Mouse (Mus musculus): ENCODE results near the gene Card9. TPM values are rescaled to one million over a fixed set of nuclear protein-coding genes. Genes with fewer than 3 reads are reported as not detected.

Card9 gene
- 0.79 and 0.91 TPM in 2 replicates for polyA plus RNA-seq (2015; fragmentation: Nextera tagmentation; extraction: Ambion mirVana)

- no peaks in the 10 kb centered on the region for H3K9me3 ChIP-seq
- no peak within 1 kb of the TSS for H3K9ac ChIP-seq
- H3K27ac ChIP-seq, result no peak within 1 kb of the TSS
- H3K36me3 ChIP-seq, result peaks cover 16% of the 10 kb centered on the region; the same call in 1 of the 2 replicates
- H3K4me2 ChIP-seq (replicated peaks), result no peak within 1 kb of the TSS
- ATAC-seq, result 0 out of 2 replicates have a peak, but pooled peaks have one; percentile 50
- H3K27me3 ChIP-seq (replicated peaks), result no peaks in the 10 kb centered on the region
- peaks cover 6% of the 10 kb centered on the region for H3K4me1 ChIP-seq (replicated peaks)
- 32% methylated on average over 3 of the region's 3 CpGs for WGBS
- H3K4me3 ChIP-seq (replicated peaks), result no peak within 1 kb of the TSS
These were observed at the start of gene Card9 for GRCm38 (mm10) chr2:26360772-26361171. Gene Card9 (minus strand): TSS chr2:26360918.

- Histone ChIP-seq H3K9me3 (no peaks in the 10 kb centered on the region), H3K4me2 (replicated peaks) (no peak overlapping the region), H3K4me1 (replicated peaks) (peaks cover 33% of the 10 kb centered on the region), H3K36me3 (peaks cover 30% of the 10 kb centered on the region), H3K27me3 (replicated peaks) (no peaks in the 10 kb centered on the region), H3K27ac (no peak overlapping the region; the same call in 1 of the 2 replicates), H3K4me3 (replicated peaks) (no peak overlapping the region), H3K9ac (no peak overlapping the region)
- WGBS, result 71% methylated on average over 5 of the region's 5 CpGs
- no peak for ATAC-seq
These were observed 49.4 kb upstream of the Card9 start for GRCm38 (mm10) chr2:26410091-26410490.

GRCm38 (mm10) chr2:26409362-26409761 lies 48.6 kb upstream of the Card9 start:
- H3K36me3 ChIP-seq, result peaks cover 29% of the 10 kb centered on the region
- H3K9me3 ChIP-seq, result no peaks in the 10 kb centered on the region
- peaks cover 36% of the 10 kb centered on the region for H3K4me1 ChIP-seq (replicated peaks)
- 61% methylated on average over 3 of the region's 3 CpGs for WGBS
- no peaks in the 10 kb centered on the region for H3K27me3 ChIP-seq (replicated peaks)
- no peak overlapping the region for H3K4me2 ChIP-seq (replicated peaks)
- no peak overlapping the region for H3K27ac ChIP-seq
- H3K4me3 ChIP-seq (replicated peaks), result peak overlapping the region; percentile 94; the same call in 1 of the 2 replicates
- ATAC-seq, result peak; percentile 21; the same call in 1 of the 2 replicates
- no peak overlapping the region for H3K9ac ChIP-seq

GRCm38 (mm10) chr2:26408515-26409356 lies 48.0 kb upstream of the Card9 start, which contains the start of gene Inpp5e:
Gene Inpp5e (minus strand): TSS chr2:26409203.
- peak; percentile 98 for ATAC-seq
- peak within 1 kb of the TSS; percentile 94 for H3K4me3 ChIP-seq (replicated peaks)
- H3K27ac ChIP-seq, result peak within 1 kb of the TSS; percentile 67
- under 1% methylated on average over 56 of the region's 57 CpGs for WGBS
- H3K9ac ChIP-seq, result peak within 1 kb of the TSS; percentile 96
- H3K4me1 ChIP-seq (replicated peaks), result peaks cover 36% of the 10 kb centered on the region
- H3K9me3 ChIP-seq, result no peaks in the 10 kb centered on the region
- H3K4me2 ChIP-seq (replicated peaks), result peak within 1 kb of the TSS; percentile 92
- no peaks in the 10 kb centered on the region for H3K27me3 ChIP-seq (replicated peaks)
- peaks cover 24% of the 10 kb centered on the region for H3K36me3 ChIP-seq

- Histone ChIP-seq H3K9ac (no peak overlapping the region), H3K27ac (no peak overlapping the region), H3K9me3 (no peaks in the 10 kb centered on the region), H3K4me3 (replicated peaks) (no peak overlapping the region), H3K27me3 (replicated peaks) (no peaks in the 10 kb centered on the region), H3K36me3 (peaks cover 41% of the 10 kb centered on the region), H3K4me1 (replicated peaks) (peaks cover 34% of the 10 kb centered on the region), H3K4me2 (replicated peaks) (no peak overlapping the region)
- ATAC-seq, result no peak
- WGBS, result 76% methylated on average over 8 of the region's 8 CpGs
These were observed 42.6 kb upstream of the Card9 start for GRCm38 (mm10) chr2:26403306-26403705.

- H3K4me2 ChIP-seq (replicated peaks), result no peak overlapping the region
- H3K27me3 ChIP-seq (replicated peaks), result no peaks in the 10 kb centered on the region
- H3K4me1 ChIP-seq (replicated peaks), result peaks cover 23% of the 10 kb centered on the region
- no peak overlapping the region for H3K4me3 ChIP-seq (replicated peaks)
- H3K9me3 ChIP-seq, result no peaks in the 10 kb centered on the region
- WGBS, result 78% methylated on average over 1 of the region's 1 CpGs
- peaks cover 49% of the 10 kb centered on the region for H3K36me3 ChIP-seq
- no peak for ATAC-seq
- H3K27ac ChIP-seq, result no peak overlapping the region
- no peak overlapping the region for H3K9ac ChIP-seq
These were observed 41.5 kb upstream of the Card9 start for GRCm38 (mm10) chr2:26402265-26402664.

GRCm38 (mm10) chr2:26401023-26401422 lies 40.3 kb upstream of the Card9 start:
- no peak for ATAC-seq
- Histone ChIP-seq H3K9ac (no peak overlapping the region), H3K4me3 (replicated peaks) (no peak overlapping the region), H3K27me3 (replicated peaks) (no peaks in the 10 kb centered on the region), H3K9me3 (no peaks in the 10 kb centered on the region), H3K27ac (no peak overlapping the region), H3K36me3 (peaks cover 53% of the 10 kb centered on the region), H3K4me2 (replicated peaks) (no peak overlapping the region), H3K4me1 (replicated peaks) (peaks cover 11% of the 10 kb centered on the region; the same call in 1 of the 2 replicates)
- 91% methylated on average over 4 of the region's 4 CpGs for WGBS

- Histone ChIP-seq H3K9ac (no peak overlapping the region), H3K27me3 (replicated peaks) (no peaks in the 10 kb centered on the region), H3K9me3 (no peaks in the 10 kb centered on the region), H3K36me3 (peaks cover 60% of the 10 kb centered on the region), H3K4me1 (replicated peaks) (0 out of 2 replicates have a peak, but pooled peaks cover 4% of the 10 kb centered on the region), H3K27ac (no peak overlapping the region), H3K4me3 (replicated peaks) (no peak overlapping the region), H3K4me2 (replicated peaks) (no peak overlapping the region)
- ATAC-seq, result no peak
- WGBS, result 84% methylated on average over 5 of the region's 5 CpGs
These were observed 39.6 kb upstream of the Card9 start for GRCm38 (mm10) chr2:26400296-26400695.

- H3K9me3 ChIP-seq, result no peaks in the 10 kb centered on the region
- ATAC-seq, result no peak
- H3K36me3 ChIP-seq, result peaks cover 67% of the 10 kb centered on the region
- H3K27me3 ChIP-seq (replicated peaks), result no peaks in the 10 kb centered on the region
- H3K4me2 ChIP-seq (replicated peaks), result no peak overlapping the region
- H3K27ac ChIP-seq, result no peak overlapping the region
- no peak overlapping the region for H3K9ac ChIP-seq
- H3K4me1 ChIP-seq (replicated peaks), result no peaks in the 10 kb centered on the region
- 68% methylated on average over 5 of the region's 5 CpGs for WGBS
- H3K4me3 ChIP-seq (replicated peaks), result no peak overlapping the region
These were observed 38.9 kb upstream of the Card9 start for GRCm38 (mm10) chr2:26399647-26400046.

GRCm38 (mm10) chr2:26398978-26399377 lies 38.3 kb upstream of the Card9 start:
- no peak overlapping the region for H3K9ac ChIP-seq
- no peaks in the 10 kb centered on the region for H3K27me3 ChIP-seq (replicated peaks)
- H3K4me1 ChIP-seq (replicated peaks), result no peaks in the 10 kb centered on the region
- no peak overlapping the region for H3K27ac ChIP-seq
- H3K36me3 ChIP-seq, result peaks cover 71% of the 10 kb centered on the region
- no peak overlapping the region for H3K4me3 ChIP-seq (replicated peaks)
- no peak for ATAC-seq
- H3K4me2 ChIP-seq (replicated peaks), result no peak overlapping the region
- no peaks in the 10 kb centered on the region for H3K9me3 ChIP-seq
- 89% methylated on average over 8 of the region's 8 CpGs for WGBS

- Histone ChIP-seq H3K9me3 (no peaks in the 10 kb centered on the region), H3K4me3 (replicated peaks) (no peak overlapping the region), H3K9ac (no peak overlapping the region), H3K4me2 (replicated peaks) (no peak overlapping the region), H3K27me3 (replicated peaks) (no peaks in the 10 kb centered on the region), H3K4me1 (replicated peaks) (peaks cover 14% of the 10 kb centered on the region), H3K36me3 (peaks cover 64% of the 10 kb centered on the region), H3K27ac (no peak overlapping the region)
- WGBS, result 93% methylated on average over 6 of the region's 6 CpGs
- ATAC-seq, result no peak
These were observed 30.9 kb upstream of the Card9 start for GRCm38 (mm10) chr2:26391617-26392016.

- Histone ChIP-seq H3K9ac (no peak overlapping the region), H3K27me3 (replicated peaks) (no peaks in the 10 kb centered on the region), H3K4me3 (replicated peaks) (no peak overlapping the region), H3K9me3 (no peaks in the 10 kb centered on the region), H3K4me1 (replicated peaks) (peaks cover 14% of the 10 kb centered on the region), H3K4me2 (replicated peaks) (no peak overlapping the region), H3K27ac (no peak overlapping the region), H3K36me3 (peaks cover 63% of the 10 kb centered on the region)
- 77% methylated on average over 3 of the region's 3 CpGs for WGBS
- ATAC-seq, result no peak
These were observed 30.2 kb upstream of the Card9 start for GRCm38 (mm10) chr2:26390954-26391353.
